Comparison of ENCODE assay signal across 8 mouse cellular contexts in the genomic region with DNA sequence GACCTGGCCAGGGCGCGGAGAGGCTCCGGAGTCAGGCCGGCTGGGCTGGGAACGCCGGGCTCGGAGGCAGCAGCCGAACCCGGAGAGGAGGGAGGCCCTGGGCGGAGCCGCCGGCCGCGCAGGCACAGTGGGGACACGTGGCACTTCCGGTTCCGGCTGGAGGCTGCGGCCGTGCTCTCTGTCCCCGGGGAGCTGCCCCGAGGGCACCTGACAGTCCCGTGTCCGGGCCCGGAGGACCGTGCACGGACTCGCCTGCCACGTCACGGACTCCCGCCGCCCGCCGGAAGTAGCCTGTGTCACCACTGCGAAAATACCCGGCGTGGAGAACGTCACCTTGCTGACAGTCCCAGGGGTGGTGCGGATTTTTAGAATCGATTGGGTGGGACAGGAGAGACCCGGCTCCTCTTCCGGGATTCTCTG. TPM values are rescaled to one million over a fixed set of nuclear protein-coding genes. Genes with fewer than 3 reads are reported as not detected.
DNase-seq lines count a peak whose midpoint lies in the region; ATAC-seq and TF ChIP-seq lines count a peak whose summit lies in the region.

No protein-coding gene starts in this region.

- peaks cover 4% of the 10 kb centered on the region for H3K36me3 ChIP-seq in erythroblast, embryonic 14.5 days (ENCODE audit: control insufficient read depth)
- peaks cover 3% of the 10 kb centered on the region for H3K36me3 ChIP-seq in heart, embryonic 12.5 days
- H3K36me3 ChIP-seq in kidney, embryonic 16.5 days (ENCODE audit: insufficient read depth, low read length), result no peaks in the 10 kb centered on the region
- peaks cover 7% of the 10 kb centered on the region for H3K36me3 ChIP-seq in liver, adult 2 months (ENCODE audit: control insufficient read depth, insufficient read depth, low read length)

- peak; percentile 98 for ATAC-seq in heart, embryonic 12.5 days (ENCODE audit: insufficient number of reproducible peaks, low FRiP score)
- ATAC-seq in kidney, embryonic 16.5 days (ENCODE audit: low FRiP score, low TSS enrichment), result peak; percentile 99
- ATAC-seq in monocyte, adult 5-6 weeks (replicated peaks; ENCODE audit: insufficient number of reproducible peaks, low FRiP score, low TSS enrichment, poor library complexity, severe bottlenecking), result peak; percentile 94

- peak; percentile 90 for DNase-seq in CD4-positive, CD25-positive, alpha-beta regulatory T cell, adult 2 months (ENCODE audit: low read depth, low spot score)
- peak; percentile 64 for DNase-seq in brain, embryonic 18.5 days (ENCODE audit: low read depth, low spot score)
- peak; percentile 86 for DNase-seq in liver, adult 2 months (ENCODE audit: extremely low read depth, low read depth, low spot score)
- peak; percentile 92 to 93 for DNase-seq in spleen, postnatal 36 days (ENCODE audit: low spot score in 2 of 2)

- peak overlapping the region; percentile 89 for H3K4me3 ChIP-seq in erythroblast, embryonic 14.5 days (replicated peaks)
- peak overlapping the region; percentile 92 for H3K4me3 ChIP-seq in heart, embryonic 12.5 days
- H3K4me3 ChIP-seq in kidney, embryonic 16.5 days (ENCODE audit: low read length), result peak overlapping the region; percentile 85
- H3K4me3 ChIP-seq in liver, adult 2 months (ENCODE audit: insufficient read depth, low read depth, low read length), result peak overlapping the region; percentile 98

- peaks cover 48% of the 10 kb centered on the region for H3K4me1 ChIP-seq in erythroblast, embryonic 14.5 days (ENCODE audit: control insufficient read depth)
- H3K4me1 ChIP-seq in heart, embryonic 12.5 days (replicated peaks), result peaks cover 6% of the 10 kb centered on the region
- H3K4me1 ChIP-seq in kidney, embryonic 16.5 days (ENCODE audit: insufficient read depth, low read length), result peaks cover 14% of the 10 kb centered on the region
- H3K4me1 ChIP-seq in liver, adult 2 months (ENCODE audit: control insufficient read depth, insufficient read depth, low read length), result peaks cover 27% of the 10 kb centered on the region

- peaks cover 25% of the 10 kb centered on the region for H3K79me2 ChIP-seq in liver, adult 2 months (ENCODE audit: control insufficient read depth, insufficient read depth, low read length)

- peak; percentile 63; the same call in 1 of the 2 replicates for TF ChIP-seq POLR2A in liver, adult 2 months (IDR thresholded peaks at IDR 0.05; ENCODE audit: extremely low read depth, insufficient read depth, low read length)

- no peak for TF ChIP-seq CTCF in liver, adult 2 months (IDR thresholded peaks at IDR 0.05; ENCODE audit: low read depth, low read length)

- H3K4me2 ChIP-seq in heart, embryonic 12.5 days, result peak overlapping the region; percentile 80
- peak overlapping the region; percentile 81 for H3K4me2 ChIP-seq in kidney, embryonic 16.5 days (replicated peaks; ENCODE audit: low read depth, low read length)

- H3K9ac ChIP-seq in heart, embryonic 12.5 days, result peak overlapping the region; percentile 93
- H3K9ac ChIP-seq in kidney, embryonic 16.5 days (replicated peaks; ENCODE audit: low read length), result peak overlapping the region; percentile 96
- peak overlapping the region; percentile 100 for H3K9ac ChIP-seq in liver, adult 2 months (ENCODE audit: low read depth, low read length)

- peaks cover 7% of the 10 kb centered on the region for H3K27me3 ChIP-seq in erythroblast, embryonic 14.5 days (ENCODE audit: control insufficient read depth)
- H3K27me3 ChIP-seq in heart, embryonic 12.5 days (replicated peaks), result 0 out of 2 replicates have a peak, but pooled peaks cover 4% of the 10 kb centered on the region
- 0 out of 2 replicates have a peak, but pooled peaks cover 3% of the 10 kb centered on the region for H3K27me3 ChIP-seq in kidney, embryonic 16.5 days (ENCODE audit: insufficient read depth, low read length)
- no peaks in the 10 kb centered on the region for H3K27me3 ChIP-seq in liver, adult 2 months (ENCODE audit: control insufficient read depth, insufficient read depth, low read length)

- WGBS in heart, embryonic 12.5 days, result 0% methylated on average over 41 of the region's 41 CpGs
- WGBS in kidney, embryonic 16.5 days, result 0% methylated on average over 34 of the region's 41 CpGs
- under 1% methylated on average over 41 of the region's 41 CpGs for WGBS in liver, adult 2 months

- no peaks in the 10 kb centered on the region for H3K9me3 ChIP-seq in erythroblast, embryonic 14.5 days (ENCODE audit: control insufficient read depth, low read length)
- no peaks in the 10 kb centered on the region for H3K9me3 ChIP-seq in heart, embryonic 12.5 days (replicated peaks)
- no peaks in the 10 kb centered on the region for H3K9me3 ChIP-seq in kidney, embryonic 16.5 days (ENCODE audit: low read length)

- peak overlapping the region; percentile 79 for H3K27ac ChIP-seq in heart, embryonic 12.5 days (ENCODE audit: poor library complexity, severe bottlenecking)
- H3K27ac ChIP-seq in kidney, embryonic 16.5 days (ENCODE audit: low read length), result peak overlapping the region; percentile 81
- H3K27ac ChIP-seq in liver, adult 2 months (replicated peaks; ENCODE audit: insufficient read depth, low read depth, low read length), result peak overlapping the region; percentile 99

RNA-seq across cellular contexts. Expression of a gene that starts 7.1 kb away (rescaled TPM):
- polyA plus RNA-seq in erythroblast, embryonic 14.5 days (2012), result 0.22 and 0.26 TPM in 2 replicates
- 14.6 and 15.2 TPM in 2 replicates for polyA plus RNA-seq in heart, embryonic 12.5 days (2016; fragmentation: Nextera tagmentation; extraction: Ambion mirVana)
- polyA plus RNA-seq in kidney, embryonic 16.5 days (2015; fragmentation: Nextera tagmentation; extraction: Ambion mirVana), result 11.7 and 15.7 TPM in 2 replicates
- total RNA-seq in liver, adult 2 months (2014; rRNA removed), result 45.1 and 51.1 TPM in 2 replicates
- 30.6 and 35.3 TPM in 2 replicates for polyA plus RNA-seq in liver, adult 2 months (2012; rRNA removed)
- total RNA-seq in monocyte, adult 5-6 weeks (2017), result 7.2 to 16.2 TPM (median 9.8 TPM) in 3 replicates

RNA-seq across cellular contexts. Expression of a gene that starts 7.1 kb away (rescaled TPM):
- polyA plus RNA-seq in erythroblast, embryonic 14.5 days (2012), result 0.27 and 0.65 TPM in 2 replicates
- 123 and 127 TPM in 2 replicates for polyA plus RNA-seq in heart, embryonic 12.5 days (2016; fragmentation: Nextera tagmentation; extraction: Ambion mirVana)
- polyA plus RNA-seq in kidney, embryonic 16.5 days (2015; fragmentation: Nextera tagmentation; extraction: Ambion mirVana), result 109 and 113 TPM in 2 replicates
- total RNA-seq in liver, adult 2 months (2014; rRNA removed), result 257 and 370 TPM in 2 replicates
- polyA plus RNA-seq in liver, adult 2 months (2012; rRNA removed), result 61.0 and 75.6 TPM in 2 replicates
- total RNA-seq in monocyte, adult 5-6 weeks (2017), result 42.1 to 64.1 TPM (median 44.8 TPM) in 3 replicates

Comparison
In these comparisons a context has a peak if more than half of its experiments do, and no peak if none do; other contexts are left out.
1. Peak in every context shown above with its lines: DNase-seq, ATAC-seq, H3K4me3 ChIP-seq and H3K27ac ChIP-seq.
2. RNA of a gene that starts 7.1 kb away (polyA plus RNA-seq): 30.6 to 35.3 TPM in liver, adult 2 months, 14.6 to 15.2 TPM in heart, embryonic 12.5 days and 11.7 to 15.7 TPM in kidney, embryonic 16.5 days; 0.22 to 0.26 TPM in erythroblast, embryonic 14.5 days; every median in the first group is over 10 times any median in the second.
3. RNA of a gene that starts 7.1 kb away (polyA plus RNA-seq): 123 to 127 TPM in heart, embryonic 12.5 days, 109 to 113 TPM in kidney, embryonic 16.5 days and 61.0 to 75.6 TPM in liver, adult 2 months; 0.27 to 0.65 TPM in erythroblast, embryonic 14.5 days; every median in the first group is over 10 times any median in the second.